Mouse (Mus musculus): ENCODE results near the gene Cuedc1.

Cuedc1 gene

DNA sequence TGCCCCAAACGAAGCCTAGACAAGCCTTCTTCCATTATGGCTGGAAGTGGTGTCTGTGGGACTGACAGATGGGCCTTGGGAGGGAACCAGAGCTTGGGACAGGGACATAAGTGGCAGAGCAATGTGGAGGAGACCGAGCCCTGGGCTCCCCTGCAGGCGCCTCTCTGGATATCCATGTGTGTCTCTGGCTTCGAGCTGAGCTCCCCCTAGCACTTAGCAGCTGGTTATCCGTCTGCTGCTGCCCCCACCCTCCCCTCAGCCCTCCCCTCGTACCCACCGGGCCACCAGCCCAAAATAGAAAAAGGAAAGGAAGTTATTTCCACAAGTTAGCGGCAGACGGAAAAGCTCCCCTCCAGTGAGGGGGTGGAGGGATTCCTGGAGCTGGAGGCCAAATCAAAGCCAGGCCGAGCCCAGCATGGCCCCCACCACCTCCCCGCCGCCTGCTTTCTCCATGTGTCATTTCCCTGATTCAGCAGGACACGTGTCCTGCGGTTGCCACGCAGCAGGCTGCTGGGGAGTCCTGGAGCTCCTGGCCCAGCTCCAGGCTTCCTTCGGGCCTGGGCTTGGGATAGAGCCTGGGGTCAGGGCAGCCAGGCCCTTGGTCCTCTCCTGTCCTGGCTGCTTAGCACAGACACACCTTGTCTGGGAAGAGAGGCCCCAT, 83.2 kb downstream of the Cuedc1 start:
- Histone ChIP-seq H3K4me3 (replicated peaks; ENCODE audit: low read length) (peak overlapping the region; percentile 46), H3K27me3 (ENCODE audit: insufficient read depth, low read length) (peaks cover 41% of the 10 kb centered on the region), H3K4me1 (replicated peaks; ENCODE audit: low read depth, low read length) (peaks cover 66% of the 10 kb centered on the region), H3K9me3 (ENCODE audit: low read length) (no peaks in the 10 kb centered on the region), H3K36me3 (ENCODE audit: insufficient read depth, low read length) (peaks cover 4% of the 10 kb centered on the region; the same call in 1 of the 2 replicates)
- TF ChIP-seq POU5F1 (IDR thresholded peaks at IDR 0.05; ENCODE audit: borderline replicate concordance, low read length) (no peak), CTCF (conservative IDR thresholded peaks at IDR 0.05; ENCODE audit: low read length) (no peak), NANOG (IDR thresholded peaks at IDR 0.05; ENCODE audit: borderline replicate concordance, low read length) (no peak)

DNA sequence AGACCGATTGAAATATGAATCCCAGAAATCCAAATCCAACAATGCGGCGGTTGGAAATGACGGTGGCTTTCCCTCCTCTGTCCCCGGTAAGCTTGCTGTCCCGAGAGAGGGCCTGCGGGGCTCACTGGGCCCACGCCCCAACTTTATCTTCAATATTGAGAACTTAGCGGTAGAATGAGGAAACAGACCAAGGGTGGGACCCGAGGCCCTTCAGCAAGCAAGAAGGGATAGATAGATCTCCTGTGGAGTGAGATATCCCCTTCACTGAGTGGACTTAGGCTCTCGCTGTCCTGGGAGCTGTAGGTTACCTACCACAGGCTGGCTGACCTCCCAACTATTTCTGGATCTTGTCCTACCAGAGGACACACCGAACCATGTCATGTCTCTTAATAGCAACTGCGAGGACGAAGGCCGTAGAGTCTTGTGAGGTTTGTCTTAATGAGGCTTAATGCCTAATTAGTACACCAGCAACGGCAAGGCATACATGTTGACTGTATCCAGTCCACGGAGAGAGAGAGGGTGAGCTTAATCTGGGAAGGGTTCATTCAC, 86.8 kb downstream of the Cuedc1 start:
- peaks cover 4% of the 10 kb centered on the region; the same call in 1 of the 2 replicates for H3K36me3 ChIP-seq (ENCODE audit: insufficient read depth, low read length)
- TF ChIP-seq POU5F1 (IDR thresholded peaks at IDR 0.05; ENCODE audit: borderline replicate concordance, low read length): no peak
- no peak for TF ChIP-seq CTCF (conservative IDR thresholded peaks at IDR 0.05; ENCODE audit: low read length)
- no peaks in the 10 kb centered on the region for H3K9me3 ChIP-seq (ENCODE audit: low read length)
- H3K27me3 ChIP-seq (ENCODE audit: insufficient read depth, low read length): peaks cover 52% of the 10 kb centered on the region
- no peak overlapping the region for H3K4me3 ChIP-seq (replicated peaks; ENCODE audit: low read length)
- peaks cover 57% of the 10 kb centered on the region for H3K4me1 ChIP-seq (replicated peaks; ENCODE audit: low read depth, low read length)

GRCm38 (mm10) chr11:88186078-88186946, 88.5 kb downstream of the Cuedc1 start:
- Histone ChIP-seq H3K9me3 (ENCODE audit: low read length) (no peaks in the 10 kb centered on the region), H3K36me3 (ENCODE audit: insufficient read depth, low read length) (peaks cover 4% of the 10 kb centered on the region; the same call in 1 of the 2 replicates), H3K27me3 (ENCODE audit: insufficient read depth, low read length) (peaks cover 64% of the 10 kb centered on the region), H3K4me1 (replicated peaks; ENCODE audit: low read depth, low read length) (peaks cover 46% of the 10 kb centered on the region), H3K4me3 (replicated peaks; ENCODE audit: low read length) (no peak overlapping the region)
- TF ChIP-seq NANOG (IDR thresholded peaks at IDR 0.05; ENCODE audit: borderline replicate concordance, low read length): no peak

DNA sequence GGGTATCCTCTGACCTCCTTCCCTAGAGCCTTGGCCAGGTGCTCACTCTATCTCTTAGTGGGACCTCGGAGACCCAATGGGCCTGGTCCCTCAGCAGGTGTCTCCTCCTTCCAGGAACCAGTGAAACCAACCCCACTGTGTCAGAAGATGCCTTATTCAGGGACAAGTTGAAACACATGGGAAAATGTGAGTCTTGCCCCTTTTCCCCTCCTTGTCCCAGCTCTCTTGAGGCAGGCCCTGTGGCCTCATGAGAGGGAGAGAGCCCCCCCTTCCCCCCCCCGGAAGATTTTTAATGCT, 89.0 kb downstream of the Cuedc1 start:
- H3K27me3 ChIP-seq (ENCODE audit: insufficient read depth, low read length): peaks cover 69% of the 10 kb centered on the region
- 0 out of 2 replicates have a peak overlapping the region, but pooled peaks have one; percentile 45 for H3K4me3 ChIP-seq (replicated peaks; ENCODE audit: low read length)
- no peaks in the 10 kb centered on the region for H3K9me3 ChIP-seq (ENCODE audit: low read length)
- H3K4me1 ChIP-seq (replicated peaks; ENCODE audit: low read depth, low read length): peaks cover 48% of the 10 kb centered on the region
- H3K36me3 ChIP-seq (ENCODE audit: insufficient read depth, low read length): peaks cover 4% of the 10 kb centered on the region; the same call in 1 of the 2 replicates
- TF ChIP-seq CTCF (conservative IDR thresholded peaks at IDR 0.05; ENCODE audit: low read length) (no peak), NANOG (IDR thresholded peaks at IDR 0.05; ENCODE audit: borderline replicate concordance, low read length) (no peak), POU5F1 (IDR thresholded peaks at IDR 0.05; ENCODE audit: borderline replicate concordance, low read length) (no peak)

GRCm38 (mm10) chr11:88187417-88188133, 89.7 kb downstream of the Cuedc1 start:
- no peak for TF ChIP-seq POU5F1 (IDR thresholded peaks at IDR 0.05; ENCODE audit: borderline replicate concordance, low read length)
- peak; percentile 51 for TF ChIP-seq CTCF (conservative IDR thresholded peaks at IDR 0.05; ENCODE audit: low read length)
- no peak for TF ChIP-seq NANOG (IDR thresholded peaks at IDR 0.05; ENCODE audit: borderline replicate concordance, low read length)
- peak overlapping the region; percentile 45 for H3K4me3 ChIP-seq (replicated peaks; ENCODE audit: low read length)
- H3K27me3 ChIP-seq (ENCODE audit: insufficient read depth, low read length): peaks cover 73% of the 10 kb centered on the region

DNA sequence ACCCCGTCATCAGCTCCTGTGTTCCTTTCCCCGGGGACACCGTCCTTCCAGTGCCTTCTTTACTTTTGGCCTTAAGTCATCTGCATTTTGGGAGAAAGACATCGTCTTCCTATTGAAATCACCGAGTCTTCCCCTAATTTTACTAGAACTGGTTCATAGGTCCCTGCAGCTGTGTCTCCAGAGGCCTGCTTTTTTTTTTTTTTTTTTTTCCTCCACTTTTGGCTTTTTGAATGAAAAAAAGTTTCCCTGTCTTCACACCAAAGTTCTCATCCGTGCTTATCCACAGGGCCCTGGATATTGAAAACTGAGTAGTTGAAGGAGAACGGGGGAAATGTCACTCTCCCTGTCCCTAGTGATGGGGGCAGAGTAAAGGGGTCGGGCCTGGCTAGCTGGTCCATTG, 90.4 kb downstream of the Cuedc1 start:
- Histone ChIP-seq H3K27me3 (ENCODE audit: insufficient read depth, low read length) (peaks cover 72% of the 10 kb centered on the region), H3K4me1 (replicated peaks; ENCODE audit: low read depth, low read length) (peaks cover 48% of the 10 kb centered on the region), H3K36me3 (ENCODE audit: insufficient read depth, low read length) (peaks cover 4% of the 10 kb centered on the region; the same call in 1 of the 2 replicates), H3K4me3 (replicated peaks; ENCODE audit: low read length) (peak overlapping the region; percentile 45), H3K9me3 (ENCODE audit: low read length) (no peaks in the 10 kb centered on the region)
- TF ChIP-seq NANOG (IDR thresholded peaks at IDR 0.05; ENCODE audit: borderline replicate concordance, low read length) (no peak), POU5F1 (IDR thresholded peaks at IDR 0.05; ENCODE audit: borderline replicate concordance, low read length) (no peak), CTCF (conservative IDR thresholded peaks at IDR 0.05; ENCODE audit: low read length) (no peak)

More at GRCm38 (mm10) chr11:88187417-88188133, 89.7 kb downstream of the Cuedc1 start:
- Histone ChIP-seq H3K36me3 (ENCODE audit: insufficient read depth, low read length) (peaks cover 4% of the 10 kb centered on the region; the same call in 1 of the 2 replicates), H3K4me1 (replicated peaks; ENCODE audit: low read depth, low read length) (peaks cover 49% of the 10 kb centered on the region), H3K9me3 (ENCODE audit: low read length) (no peaks in the 10 kb centered on the region)

DNA sequence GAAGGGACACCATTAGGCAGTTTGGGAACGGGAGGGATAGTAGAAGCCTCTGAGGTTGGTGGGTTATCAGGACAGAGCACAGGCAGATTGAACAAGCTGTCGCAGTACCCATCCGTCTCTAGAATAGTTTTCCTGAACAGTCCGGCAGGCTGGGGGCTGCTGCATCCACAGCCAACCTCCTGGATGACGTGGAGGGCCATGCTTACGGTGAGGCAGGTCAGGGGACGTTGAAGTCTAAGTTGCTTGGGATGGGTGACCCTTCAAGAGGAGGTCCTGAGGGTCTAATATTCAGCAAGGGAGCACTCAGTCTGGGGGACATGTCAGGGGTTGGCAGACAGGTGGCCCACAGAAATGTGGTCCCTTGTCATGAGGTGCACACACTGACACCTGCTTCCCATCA, 90.8 kb downstream of the Cuedc1 start:
- peaks cover 74% of the 10 kb centered on the region for H3K27me3 ChIP-seq (ENCODE audit: insufficient read depth, low read length)
- peaks cover 49% of the 10 kb centered on the region for H3K4me1 ChIP-seq (replicated peaks; ENCODE audit: low read depth, low read length)
- peaks cover under 1% of the 10 kb centered on the region; the same call in 1 of the 2 replicates for H3K36me3 ChIP-seq (ENCODE audit: insufficient read depth, low read length)
- H3K9me3 ChIP-seq (ENCODE audit: low read length): no peaks in the 10 kb centered on the region
- no peak overlapping the region for H3K4me3 ChIP-seq (replicated peaks; ENCODE audit: low read length)
- TF ChIP-seq POU5F1 (IDR thresholded peaks at IDR 0.05; ENCODE audit: borderline replicate concordance, low read length): no peak
- TF ChIP-seq CTCF (conservative IDR thresholded peaks at IDR 0.05; ENCODE audit: low read length): no peak
- TF ChIP-seq NANOG (IDR thresholded peaks at IDR 0.05; ENCODE audit: borderline replicate concordance, low read length): no peak

DNA sequence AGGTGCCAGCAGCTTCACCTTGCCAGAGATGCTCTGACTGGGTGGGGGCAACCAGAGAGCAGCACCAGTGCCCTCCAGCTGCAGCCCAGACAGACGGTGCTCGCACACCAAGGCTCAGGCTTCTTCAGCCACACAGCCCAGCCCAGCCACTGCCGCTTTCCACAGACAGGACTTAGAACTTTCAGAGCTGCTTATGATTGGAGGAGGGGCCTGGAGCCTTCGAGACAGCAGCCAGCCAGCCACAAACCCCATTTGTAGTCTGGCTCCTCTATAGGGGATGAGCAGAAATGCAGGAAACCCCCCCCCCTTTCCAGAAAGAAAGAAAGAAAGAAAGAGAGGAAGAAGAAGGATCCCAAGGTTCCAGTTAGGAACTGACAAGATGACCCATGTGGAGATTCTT, 94.7 kb downstream of the Cuedc1 start:
- Histone ChIP-seq H3K9me3 (ENCODE audit: low read length) (no peaks in the 10 kb centered on the region), H3K27me3 (ENCODE audit: insufficient read depth, low read length) (peaks cover 75% of the 10 kb centered on the region), H3K4me3 (replicated peaks; ENCODE audit: low read length) (peak overlapping the region; percentile 48), H3K36me3 (ENCODE audit: insufficient read depth, low read length) (no peaks in the 10 kb centered on the region), H3K4me1 (replicated peaks; ENCODE audit: low read depth, low read length) (peaks cover 47% of the 10 kb centered on the region)
- TF ChIP-seq POU5F1 (IDR thresholded peaks at IDR 0.05; ENCODE audit: borderline replicate concordance, low read length) (no peak), NANOG (IDR thresholded peaks at IDR 0.05; ENCODE audit: borderline replicate concordance, low read length) (no peak), CTCF (conservative IDR thresholded peaks at IDR 0.05; ENCODE audit: low read length) (no peak)

Data from E14TG2a.4 (cell line).